Mouse (Mus musculus): ENCODE measurements around the gene Rcvrn.

DNA sequence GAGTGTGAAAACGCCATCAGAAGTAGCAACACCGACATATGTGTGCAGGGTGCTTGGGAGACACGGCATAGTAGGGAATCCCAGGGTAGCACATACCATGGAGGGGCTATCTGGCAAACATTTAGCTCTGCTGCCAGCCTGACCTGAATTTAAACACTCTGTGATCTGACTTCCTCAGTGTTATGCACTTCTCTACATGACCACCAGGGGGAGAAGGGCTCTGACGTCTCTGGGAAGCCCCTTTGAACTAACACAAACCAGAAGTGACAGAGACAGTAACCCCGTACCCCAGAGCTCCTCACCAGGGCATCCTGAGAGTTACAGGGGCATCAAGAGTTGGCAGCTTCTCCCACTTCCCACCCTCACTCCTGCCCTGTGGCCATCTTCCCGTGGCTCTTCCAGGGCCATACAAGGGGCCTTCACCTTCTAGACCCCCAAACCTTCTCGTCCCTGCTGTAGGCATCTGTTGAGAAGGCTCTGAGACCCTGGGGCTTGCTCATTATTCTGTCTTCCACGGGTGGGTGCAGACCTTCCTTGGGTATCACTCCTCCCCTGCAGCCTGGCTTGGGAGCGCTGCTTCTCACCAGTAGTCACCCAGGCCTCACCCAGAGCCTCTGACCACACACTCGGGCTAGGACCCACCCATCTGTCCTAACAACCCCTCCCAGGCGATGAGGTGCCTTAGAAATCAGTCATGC is 37.3 kb upstream of the Rcvrn start:
- TF ChIP-seq CTCF (IDR thresholded peaks at IDR 0.05; ENCODE audit: low read depth) (peak; percentile 86), EP300 (IDR thresholded peaks at IDR 0.05; ENCODE audit: low read depth) (no peak)

Measured in liver, postnatal 0 days (tissue).